Mouse (Mus musculus): ENCODE data around the gene Olfr1195.
"Not testable (repeated sequence)": the region's sequence is repeated elsewhere in the genome, so short reads cannot be mapped to it uniquely, and the experiment has no call there.

Olfr1195 gene

DNA sequence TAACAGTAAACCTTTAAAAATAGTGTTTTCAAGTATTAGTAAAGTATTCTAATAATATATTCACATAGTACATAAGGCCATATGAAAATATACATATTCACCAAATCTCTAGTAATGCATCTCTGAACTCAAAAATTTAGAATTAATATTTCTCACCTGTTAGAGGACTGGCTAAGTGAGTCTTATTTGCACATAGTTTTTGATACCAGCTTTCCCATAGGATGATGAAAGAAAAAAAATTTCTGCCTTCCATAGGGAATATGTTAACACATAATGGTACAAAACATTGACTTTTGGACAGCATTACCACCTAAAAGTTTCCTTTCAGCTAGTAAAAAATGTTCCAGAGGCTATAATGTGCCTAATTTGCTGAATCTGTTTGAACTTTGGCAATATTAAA, at the start of gene Olfr1195:
TSS of gene Olfr1195 (minus strand) at position 101 of the 400 bp plus-strand sequence.
- no peak for DNase-seq

DNA sequence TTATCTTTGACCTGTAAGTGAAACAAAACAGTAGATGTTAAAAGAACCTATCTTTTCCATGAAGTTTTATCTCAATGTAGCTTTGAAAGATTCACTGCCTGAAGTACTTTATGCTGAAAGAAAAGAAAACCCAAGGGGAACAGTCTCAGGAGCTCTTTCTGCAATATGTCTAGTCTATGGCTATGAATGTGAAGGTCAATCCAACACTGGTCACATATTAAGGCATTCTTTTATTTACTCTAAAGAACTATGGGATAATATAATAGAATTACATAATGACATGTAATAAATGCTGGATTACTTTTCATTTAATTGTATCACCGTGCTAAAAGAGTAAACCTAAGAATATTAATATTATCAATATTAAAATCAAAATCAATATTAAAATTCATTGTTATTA, 43.3 kb upstream of the Olfr1195 start, which contains the start of gene Olfr1197:
TSS of gene Olfr1197 (minus strand) at position 101 of the 400 bp plus-strand sequence.
- no peak for DNase-seq

DNA sequence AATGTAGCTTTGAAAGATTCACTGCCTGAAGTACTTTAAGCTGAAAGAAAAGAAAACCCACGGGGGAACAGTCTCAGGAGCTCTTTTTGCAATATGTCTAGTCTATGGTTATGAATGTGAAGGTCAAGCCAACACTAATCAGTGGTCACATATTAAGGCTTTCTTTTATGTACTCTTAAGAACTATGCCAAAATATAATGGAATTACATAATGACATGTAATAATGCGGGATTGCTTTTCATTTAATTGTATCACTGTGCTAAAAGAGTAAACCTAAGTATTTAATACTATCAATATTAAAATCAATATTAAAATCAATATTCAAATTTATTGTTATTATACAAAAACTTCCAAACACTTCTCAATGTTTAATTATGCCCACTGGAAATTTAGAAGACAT, 15.5 kb upstream of the Olfr1195 start, which contains the start of gene Olfr1196:
TSS of gene Olfr1196 (minus strand) at position 101 of the 400 bp plus-strand sequence.
- DNase-seq: no peak

DNA sequence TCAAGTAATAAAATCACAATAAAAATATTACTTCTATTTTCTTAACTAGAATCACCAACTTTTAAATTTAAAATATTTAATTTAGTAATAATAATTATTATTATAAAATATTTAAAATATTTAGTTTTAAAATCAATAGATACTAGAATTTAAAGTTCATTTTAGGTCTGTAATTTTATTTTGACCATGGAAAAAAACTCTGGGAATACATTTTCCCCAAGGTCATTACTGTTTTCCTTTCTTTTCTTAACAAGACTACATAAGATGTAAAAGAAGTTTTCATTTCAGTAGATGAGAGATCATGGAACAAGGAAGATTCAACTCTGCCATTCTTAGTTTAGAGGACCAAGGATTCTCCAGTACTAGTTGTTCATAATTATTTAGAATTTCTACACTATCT, 13.7 kb downstream of the Olfr1195 start, which contains the start of gene Olfr1193:
TSS of gene Olfr1193 (plus strand) at position 301 of the 400 bp plus-strand sequence.
- not testable (repeated sequence) for DNase-seq

DNA sequence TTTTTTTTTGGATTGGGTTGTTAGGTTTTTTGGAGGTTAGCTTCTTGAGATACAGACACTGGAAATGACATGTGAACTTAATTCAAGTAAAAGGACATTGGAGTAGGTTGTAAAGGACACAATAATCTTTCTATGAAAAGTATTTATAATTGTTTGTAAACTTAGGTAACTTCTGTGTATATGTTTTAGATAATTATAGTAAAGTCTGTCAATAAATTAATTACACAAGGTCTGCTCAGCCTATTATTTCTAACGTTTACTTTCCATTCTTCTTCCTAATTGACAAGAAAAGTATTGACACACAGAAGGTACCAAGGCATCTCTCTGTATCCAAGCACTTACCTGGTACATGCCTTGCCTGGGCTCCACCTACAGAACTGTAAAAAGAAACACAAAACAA, 40.8 kb downstream of the Olfr1195 start, which contains the start of gene Olfr1192-ps1:
TSS of gene Olfr1192-ps1 (plus strand) at position 301 of the 400 bp plus-strand sequence.
- no peak for DNase-seq

DNA sequence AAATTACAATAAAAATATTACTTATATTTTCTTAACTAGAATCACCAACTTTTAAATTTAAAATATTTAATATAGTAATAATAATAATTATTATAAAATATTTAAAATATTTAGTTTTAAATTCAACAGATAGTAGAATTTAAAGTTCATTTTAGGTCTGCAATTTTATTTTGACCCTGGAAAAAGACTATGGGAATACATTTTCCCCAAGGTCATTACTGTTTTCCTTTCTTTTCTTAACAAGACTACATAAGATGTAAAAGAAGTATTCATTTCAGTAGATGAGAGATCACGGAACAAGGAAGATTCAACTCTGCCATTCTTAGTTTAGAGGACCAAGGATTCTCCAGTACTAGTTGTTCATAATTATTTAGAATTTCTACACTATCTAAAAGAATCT, 48.7 kb downstream of the Olfr1195 start, which contains the start of gene Olfr1191-ps1:
TSS of gene Olfr1191-ps1 (plus strand) at position 301 of the 400 bp plus-strand sequence.
- DNase-seq: not testable (repeated sequence)
